Mouse (Mus musculus) heart, postnatal 36 days (tissue): ENCODE measurements around the gene Polk. TPM values are rescaled to one million over a fixed set of nuclear protein-coding genes. Genes with fewer than 3 reads are reported as not detected.

Experiments used
- total RNA-seq, 2 experiments: library from RNA; stranded (reverse); gene quantifications; 2 replicates each; pipeline ENCODE4 v1.2.3; 2021

The Polk gene
- total RNA-seq, 2 experiments from 2014 or later = 4.5 to 5.6 TPM

Other genes with a start within 250 kb of the Polk start
- gene Poc5, start 154.3 kb downstream of the Polk start, total RNA-seq = 1 to 10 TPM; 8.9 to 9.9 TPM
- gene Ankdd1b, start 71.4 kb downstream of the Polk start, total RNA-seq = under 1 TPM; 0.42 to 0.57 TPM
- not detected for gene Gm17622, start 51.8 kb downstream of the Polk start, total RNA-seq
- 10 to 100 TPM; 38.9 to 39.8 TPM for gene Col4a3bp, start within 50 bp of the Polk start, total RNA-seq
- 1 to 10 TPM; 7.9 to 8.9 TPM for gene Hmgcr, start 128.4 kb upstream of the Polk start, total RNA-seq
- not detected for gene Ankrd31, start 205.7 kb upstream of the Polk start, total RNA-seq